Mouse (Mus musculus) gastrocnemius, postnatal 10 days (tissue): ENCODE measurements around the gene Them7. TPM values are rescaled to one million over a fixed set of nuclear protein-coding genes. Genes with fewer than 3 reads are reported as not detected.

ENCODE experiments used
- DNase-seq: peaks from one replicate; pipeline ENCODE4 v3.0.0; 2021; ENCODE audit warnings: mixed read lengths
- long read RNA-seq, 2 experiments: library from polyadenylated mRNA; stranded (forward); transcript quantifications; one replicate each; pipeline ENCODE4 v2.0.0; 2021
- total RNA-seq, 2 experiments: library from RNA; stranded (reverse); gene quantifications; 2 replicates each; pipeline ENCODE4 v1.2.3; 2021

Gene Them7
- not detected for total RNA-seq
- long read RNA-seq, experiment 1, result 0 reads
- long read RNA-seq, experiment 2, result 0 reads

DNA sequence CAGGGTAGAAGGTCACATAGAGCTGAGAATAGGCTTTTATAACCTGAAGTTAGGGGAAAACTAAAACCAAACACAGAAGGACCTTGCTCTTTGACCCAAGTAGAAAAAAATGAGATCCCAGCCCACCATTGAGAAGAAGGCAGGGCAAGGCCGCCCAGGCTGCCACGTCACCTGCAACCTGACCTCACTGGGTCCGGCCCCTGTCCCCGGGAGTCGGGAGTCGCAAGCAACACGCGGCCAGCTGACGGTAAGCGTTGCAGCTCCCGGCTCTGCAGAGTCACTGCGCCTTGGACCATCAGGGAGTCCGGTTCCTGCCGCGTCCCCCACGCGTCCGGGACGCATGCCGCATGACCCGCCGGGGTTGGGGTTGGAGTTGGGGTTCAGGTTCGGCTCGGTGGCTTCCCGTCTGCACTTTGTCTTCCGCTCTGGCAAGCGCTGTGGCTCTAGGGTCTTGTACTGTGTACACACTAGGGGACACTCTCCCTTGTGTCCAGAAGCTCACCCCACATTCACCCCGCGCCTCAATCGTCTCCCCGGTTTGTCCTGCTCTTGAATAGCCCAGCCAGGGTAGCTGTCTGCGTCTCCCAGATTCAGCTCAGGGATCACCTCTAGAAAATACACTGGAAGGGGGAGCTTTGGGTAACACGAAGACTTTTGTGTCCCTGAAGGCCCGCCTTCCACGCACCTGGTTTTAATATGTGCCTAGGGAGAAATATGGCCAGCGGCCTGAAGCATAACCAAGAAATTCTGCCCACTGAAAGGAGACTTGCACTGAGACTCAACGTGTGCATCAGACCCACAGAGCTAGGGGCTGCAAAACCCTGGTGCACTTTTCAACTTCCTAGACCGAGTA, at the start of gene Them7:
Gene Them7, plus strand, starts transcription at position 187 of the 853 bp plus-strand sequence.
- DNase-seq, result peak; percentile 24

- DNase-seq, result no peak
Measured at GRCm38 (mm10) chr2:105178871-105179270, 45.2 kb upstream of the Them7 start.

DNA sequence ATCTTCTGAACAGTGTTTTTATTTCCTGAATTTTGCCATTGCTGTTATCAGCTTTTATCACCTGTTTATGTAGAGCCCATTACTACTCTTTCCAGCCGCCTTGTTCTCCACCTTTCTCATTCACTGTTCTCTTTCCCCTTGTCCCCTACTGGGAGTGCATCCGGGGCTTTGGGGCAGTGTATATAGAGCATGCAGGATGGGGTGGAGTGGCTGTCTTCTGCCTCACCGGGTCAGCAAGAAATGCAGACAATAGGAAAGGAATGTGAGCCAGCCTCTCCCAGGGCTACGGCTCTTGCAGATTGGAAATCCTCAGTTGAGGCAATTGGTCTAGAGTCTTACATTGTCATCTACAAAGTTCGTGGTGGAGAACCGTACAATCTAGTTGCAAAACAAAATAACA, 41.6 kb upstream of the Them7 start:
- DNase-seq, result no peak

- no peak for DNase-seq
Measured at GRCm38 (mm10) chr2:105185140-105185539, 39.0 kb upstream of the Them7 start.

GRCm38 (mm10) chr2:105185768-105186529, 38.2 kb upstream of the Them7 start:
- no peak for DNase-seq

DNA sequence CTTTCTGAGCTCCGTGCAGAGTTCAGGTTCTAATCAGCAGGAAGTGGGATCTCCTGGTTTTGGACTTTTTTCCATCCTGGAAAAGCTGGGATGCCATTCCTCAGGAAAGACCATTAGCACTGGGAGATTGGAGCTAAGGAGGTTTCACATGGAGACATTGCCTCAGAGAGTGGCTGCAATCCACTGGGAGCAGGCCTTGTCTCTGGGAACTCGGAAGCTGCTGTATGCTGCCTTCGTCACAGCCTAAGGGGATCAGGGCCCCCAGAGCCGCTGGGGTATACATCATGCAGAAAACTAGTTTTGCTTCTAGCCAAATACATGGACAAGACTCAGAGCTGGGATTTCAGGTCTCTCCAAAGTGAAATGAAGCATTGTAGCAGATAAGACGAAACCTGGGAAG, 37.5 kb upstream of the Them7 start:
- no peak for DNase-seq

DNA sequence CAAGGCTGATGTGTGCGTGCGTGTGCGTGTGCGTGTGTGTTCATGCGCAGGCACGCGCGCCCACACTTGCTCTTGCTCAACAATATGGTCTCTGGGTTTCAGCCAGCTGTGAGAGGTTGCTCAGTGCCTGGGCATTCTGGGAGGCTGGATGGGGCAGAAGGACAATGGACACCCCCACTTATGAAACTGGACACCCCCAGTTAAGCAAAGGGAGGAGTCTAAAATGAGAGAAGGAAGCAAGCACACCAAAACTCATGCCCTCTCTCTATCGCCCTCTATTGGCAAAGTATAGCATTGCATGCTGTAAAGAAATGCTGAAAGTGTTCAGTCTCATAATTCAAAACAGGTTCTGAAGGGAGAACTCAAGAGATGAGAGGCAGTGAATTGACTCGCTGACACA, 35.9 kb upstream of the Them7 start:
- no peak for DNase-seq

- DNase-seq, result no peak
Measured at GRCm38 (mm10) chr2:105189352-105189751, 34.8 kb upstream of the Them7 start.

- DNase-seq, result no peak
Measured at GRCm38 (mm10) chr2:105200152-105200551, 24.0 kb upstream of the Them7 start.

DNA sequence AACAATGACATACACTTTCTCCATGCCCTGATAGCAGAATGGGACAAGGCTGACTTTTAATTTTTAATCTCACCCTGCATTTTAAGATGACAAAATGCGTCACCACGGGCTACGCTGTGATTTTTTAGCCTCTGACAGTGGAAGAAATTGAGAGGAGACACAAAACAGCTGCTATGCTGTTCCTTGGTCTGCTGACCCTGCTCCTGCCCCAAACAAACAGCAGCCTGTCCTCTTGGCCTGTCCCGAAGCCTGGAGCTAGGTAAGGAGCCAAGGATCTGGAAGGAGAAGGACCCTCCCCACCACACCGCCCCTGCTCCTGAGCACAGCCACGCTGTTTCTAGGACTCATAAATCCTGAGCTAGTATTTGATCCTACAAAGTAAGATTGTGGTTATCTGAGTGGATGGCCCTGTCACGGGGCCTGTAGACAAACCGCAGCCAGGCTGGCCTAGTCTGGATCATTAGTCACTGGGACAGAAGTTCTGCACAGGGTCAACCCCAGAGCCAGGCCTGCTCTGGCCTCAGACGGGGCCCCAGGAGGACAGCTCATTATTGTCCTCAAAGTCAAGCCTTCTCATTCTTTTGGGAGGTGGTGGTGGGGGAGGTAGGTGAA, 17.5 kb upstream of the Them7 start:
- DNase-seq, result no peak

DNA sequence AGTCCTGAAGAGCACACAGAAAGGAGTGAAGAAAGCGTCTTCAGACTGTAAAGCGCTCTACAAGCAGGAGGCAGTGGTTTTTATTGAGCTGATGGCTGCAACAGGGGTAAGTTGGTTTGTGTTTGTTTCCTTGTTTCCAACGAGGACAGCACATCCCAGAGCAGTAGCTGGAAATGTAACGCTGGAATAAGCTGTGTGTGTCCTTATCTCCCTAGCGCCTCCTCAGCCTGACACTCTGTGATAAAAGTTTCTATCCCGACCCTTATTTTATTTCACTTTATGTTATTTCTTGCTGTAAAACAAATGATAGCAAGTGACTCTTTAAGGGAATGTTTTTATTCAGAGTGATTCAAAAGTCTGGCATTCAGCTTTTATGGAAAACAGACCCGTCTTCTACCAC, 11.3 kb upstream of the Them7 start:
- DNase-seq, result no peak

- DNase-seq, result no peak
Measured at GRCm38 (mm10) chr2:105215914-105216313, 8.2 kb upstream of the Them7 start.

- DNase-seq, result no peak
Measured at GRCm38 (mm10) chr2:105219229-105219628, 4.9 kb upstream of the Them7 start.

GRCm38 (mm10) chr2:105219664-105220063, 4.5 kb upstream of the Them7 start:
- no peak for DNase-seq

GRCm38 (mm10) chr2:105220738-105221303, 3.3 kb upstream of the Them7 start:
- no peak for DNase-seq

DNA sequence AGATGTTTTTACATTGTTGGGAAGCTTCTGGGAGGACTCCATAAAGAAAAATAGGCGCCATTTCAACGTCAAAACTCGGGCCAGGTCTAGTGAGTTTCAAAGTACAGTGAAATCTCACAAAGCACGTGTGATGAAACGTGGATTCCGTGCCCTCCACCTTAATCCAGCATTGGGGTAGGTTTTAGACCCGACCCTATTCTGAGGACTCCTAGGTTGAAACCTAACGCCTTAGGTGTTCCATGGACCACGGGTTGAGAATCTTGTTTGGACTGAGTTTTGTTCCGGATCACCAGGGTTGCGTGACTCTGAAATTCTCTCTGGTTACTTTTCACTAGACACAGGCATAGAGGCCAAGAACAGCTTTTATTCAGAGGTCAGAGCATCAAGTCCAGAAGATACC, 514 bp upstream of the Them7 start:
- no peak for DNase-seq

- DNase-seq, result no peak
Measured at GRCm38 (mm10) chr2:105224987-105225375, 861 bp downstream of the Them7 start.

- no peak for DNase-seq
Measured at GRCm38 (mm10) chr2:105226297-105226958, 2.3 kb downstream of the Them7 start.

DNA sequence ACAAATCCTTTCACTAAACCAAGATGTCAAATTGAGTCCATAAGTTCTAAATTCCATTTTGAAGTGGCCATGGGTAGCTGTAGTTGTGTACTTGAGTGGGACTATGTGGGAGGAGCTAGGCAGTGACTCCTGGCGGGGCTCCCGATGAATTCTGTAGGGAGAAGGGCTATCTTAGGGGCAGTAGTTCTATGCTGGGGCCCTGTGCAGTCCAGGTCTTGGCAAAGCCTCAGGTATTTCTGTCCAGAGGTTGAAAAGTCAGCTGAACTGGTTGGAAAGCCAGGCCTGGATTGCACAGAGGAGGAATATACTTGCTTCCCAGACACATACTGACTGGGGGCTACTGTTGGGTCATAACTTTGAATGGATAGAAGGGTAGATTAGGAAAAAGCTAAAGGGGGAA, 4.3 kb downstream of the Them7 start:
- DNase-seq, result no peak

GRCm38 (mm10) chr2:105230333-105230732, 6.2 kb downstream of the Them7 start:
- peak; percentile 71 for DNase-seq

GRCm38 (mm10) chr2:105232386-105232785, 8.3 kb downstream of the Them7 start:
- no peak for DNase-seq

- DNase-seq, result no peak
Measured at GRCm38 (mm10) chr2:105234278-105234677, 10.2 kb downstream of the Them7 start.
